Mouse (Mus musculus) thymus, adult 2 months (tissue): ENCODE data around the gene Glb1l. TPM values are rescaled to one million over a fixed set of nuclear protein-coding genes. Genes with fewer than 3 reads are reported as not detected.

Source experiments
- DNase-seq: peaks from one replicate; pipeline ENCODE4 v3.0.0; 2021
- H3K27ac ChIP-seq: fragments of 200-500 bp; 2 replicates; pipeline ENCODE4 v1.5.1; 2012; ENCODE audit warnings: low read length, control low read depth; ENCODE audit not compliant: control insufficient read depth, insufficient read depth
- H3K27me3 ChIP-seq: fragments of 200-500 bp; 2 replicates; pipeline ENCODE4 v1.6.1; 2012; ENCODE audit warnings: mild to moderate bottlenecking, low read length, moderate library complexity, mixed read lengths; ENCODE audit not compliant: control insufficient read depth, insufficient read depth
- H3K36me3 ChIP-seq: fragments of 200-500 bp; 2 replicates; pipeline ENCODE4 v1.6.1; 2012; ENCODE audit warnings: mild to moderate bottlenecking, low read length, moderate library complexity; ENCODE audit not compliant: control insufficient read depth, insufficient read depth
- H3K4me1 ChIP-seq: fragments of 200-500 bp; replicated peaks from 2 replicates; pipeline ENCODE4 v1.6.1; 2012; ENCODE audit warnings: low read length; ENCODE audit not compliant: control insufficient read depth, insufficient read depth
- H3K4me3 ChIP-seq: fragments of 200-500 bp; 2 replicates; pipeline ENCODE4 v1.5.1; 2012; ENCODE audit warnings: mild to moderate bottlenecking, low read length, control low read depth, moderate library complexity; ENCODE audit not compliant: control insufficient read depth, insufficient read depth
- CTCF ChIP-seq: fragments of 200-500 bp; IDR thresholded peaks from 2 replicates; pipeline ENCODE4 v1.5.1; 2012; ENCODE audit warnings: mild to moderate bottlenecking, control low read depth, low read length, moderate library complexity, borderline replicate concordance; ENCODE audit not compliant: control insufficient read depth, poor library complexity, insufficient read depth; ENCODE audit errors: extremely low read depth
- POLR2A ChIP-seq: fragments of 200-500 bp; IDR thresholded peaks from 2 replicates; pipeline ENCODE4 v1.6.1; 2012; ENCODE audit warnings: mild to moderate bottlenecking, low read length, control low read depth, moderate library complexity; ENCODE audit not compliant: control insufficient read depth, poor library complexity, insufficient read depth; ENCODE audit errors: extremely low read depth
- WGBS: fragments of 180-500 bp; shearing (Covaris S2); methylation state at CpG from one replicate; pipeline ENCODE4 v1.1.7; 2018; 5-methylcytosine and 5-hydroxymethylcytosine counted together
- polyA plus RNA-seq: library from polyadenylated mRNA; depleted of rRNA; stranded (reverse); fragments of >200 nt; gene quantifications from 2 replicates; pipeline ENCODE4 v1.2.3, GENCODE M21; 2012; rRNA removed

The Glb1l gene
- polyA plus RNA-seq, 1 experiment: 14.4 TPM

DNA sequence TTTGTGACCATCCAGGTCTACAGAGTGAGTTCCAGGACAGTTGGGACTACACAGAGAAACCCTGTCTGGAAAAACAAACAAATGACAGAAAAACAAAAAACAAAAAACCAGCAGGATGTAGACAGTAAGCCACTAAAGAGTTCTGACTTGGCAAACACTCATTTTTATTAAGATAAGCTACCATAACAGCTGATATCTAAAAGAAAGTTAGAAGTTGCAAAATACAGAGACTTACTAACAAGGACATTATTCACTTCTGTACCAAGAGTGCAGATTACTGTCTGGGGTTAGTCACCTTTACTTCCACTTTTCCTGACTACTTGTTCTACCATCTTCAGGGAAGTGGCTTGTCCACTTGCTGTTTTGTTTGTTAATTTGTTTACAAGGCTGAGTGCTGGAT is 51.6 kb downstream of the Glb1l start:
- TF ChIP-seq POLR2A (no peak), CTCF (no peak)
- Histone ChIP-seq H3K4me3 (no peak overlapping the region), H3K27ac (no peak overlapping the region), H3K36me3 (no peaks in the 10 kb centered on the region), H3K27me3 (no peaks in the 10 kb centered on the region), H3K4me1 (no peaks in the 10 kb centered on the region)
- DNase-seq: no peak

DNA sequence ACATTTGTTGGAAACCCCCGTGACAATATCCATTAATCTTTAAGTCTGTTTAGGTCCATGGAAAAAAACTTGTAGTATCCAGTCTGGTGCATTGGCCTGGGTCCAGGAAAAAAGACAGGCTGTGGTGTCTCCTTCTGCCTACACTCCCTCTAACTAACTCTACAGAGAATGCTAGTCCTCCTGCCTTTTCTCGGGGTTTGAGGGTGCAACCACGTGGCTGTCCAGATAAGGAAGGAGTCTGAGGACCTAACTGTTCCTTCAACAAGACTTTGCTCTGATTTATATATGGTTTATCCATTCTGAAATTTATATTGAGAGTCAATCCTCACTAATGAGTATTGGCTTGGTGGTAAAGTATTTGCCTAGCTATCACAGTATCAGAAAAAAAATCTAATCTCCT is 54.8 kb downstream of the Glb1l start:
- Histone ChIP-seq H3K27me3 (no peaks in the 10 kb centered on the region), H3K27ac (no peak overlapping the region), H3K4me1 (no peaks in the 10 kb centered on the region), H3K36me3 (no peaks in the 10 kb centered on the region), H3K4me3 (no peak overlapping the region)
- WGBS: 67% methylated on average over 3 of the region's 3 CpGs
- TF ChIP-seq POLR2A (no peak), CTCF (no peak)
- no peak for DNase-seq

DNA sequence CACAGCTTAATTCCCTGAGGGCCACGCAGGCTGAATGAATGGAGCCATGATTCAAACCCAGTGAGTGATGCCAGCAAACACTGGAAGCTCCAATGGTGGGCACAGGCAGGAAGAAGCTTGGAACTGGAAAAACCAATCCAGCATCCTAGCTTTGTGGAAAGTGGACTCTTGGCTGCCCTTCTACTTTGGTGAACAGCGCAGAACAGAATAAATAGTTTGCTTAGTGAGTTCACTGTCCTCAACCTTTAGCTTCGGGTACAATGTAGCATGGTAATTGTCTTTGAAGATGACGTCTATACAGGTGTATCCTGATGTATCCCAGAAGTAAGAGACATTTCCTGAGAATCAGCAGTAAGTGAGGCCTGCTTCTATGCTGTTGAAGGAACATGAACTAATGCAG is 61.9 kb downstream of the Glb1l start:
- H3K36me3 ChIP-seq: peaks cover 24% of the 10 kb centered on the region

More for the DNA sequence above, 61.9 kb downstream of the Glb1l start:
- Histone ChIP-seq H3K27ac (no peak overlapping the region), H3K4me1 (no peaks in the 10 kb centered on the region), H3K27me3 (no peaks in the 10 kb centered on the region), H3K4me3 (no peak overlapping the region)
- 98% methylated on average over 4 of the region's 4 CpGs for WGBS
- no peak for DNase-seq
- TF ChIP-seq CTCF (no peak), POLR2A (no peak)

Other genes with a start within 250 kb of the Glb1l start
- 4.7 and 5.5 TPM in 2 replicates for gene Nhej1, start 85.6 kb downstream of the Glb1l start, polyA plus RNA-seq
- gene Slc23a3, start 76.9 kb downstream of the Glb1l start, polyA plus RNA-seq: 1.9 and 2.3 TPM in 2 replicates
- 126 and 141 TPM in 2 replicates for gene Cnppd1, start 68.1 kb downstream of the Glb1l start, polyA plus RNA-seq
- 167 and 179 TPM in 2 replicates for gene Retreg2, start 68.0 kb downstream of the Glb1l start, polyA plus RNA-seq
- 90.8 and 106 TPM in 2 replicates for gene Zfand2b, start 42.2 kb downstream of the Glb1l start, polyA plus RNA-seq
- 10.2 and 10.9 TPM in 2 replicates for gene Abcb6, start 30.4 kb downstream of the Glb1l start, polyA plus RNA-seq
- 22.7 and 24.0 TPM in 2 replicates for gene Ankzf1, start 18.7 kb downstream of the Glb1l start, polyA plus RNA-seq
- 79.1 and 81.6 TPM in 2 replicates for gene Atg9a, start 18.6 kb downstream of the Glb1l start, polyA plus RNA-seq
- gene Stk16, start within 50 bp of the Glb1l start, polyA plus RNA-seq: 340 and 342 TPM in 2 replicates
- 139 and 162 TPM in 2 replicates for gene Tuba4a, start 9.1 kb upstream of the Glb1l start, polyA plus RNA-seq
- gene A630095N17Rik, start 21.3 kb upstream of the Glb1l start, polyA plus RNA-seq: not detected in 2 replicates
- 19.9 and 22.3 TPM in 2 replicates for gene Dnajb2, start 25.6 kb upstream of the Glb1l start, polyA plus RNA-seq
- gene Ptprn, start 53.7 kb upstream of the Glb1l start, polyA plus RNA-seq: 2.6 and 3.0 TPM in 2 replicates
- gene Resp18, start 67.6 kb upstream of the Glb1l start, polyA plus RNA-seq: 5.6 and 9.0 TPM in 2 replicates
- 112 and 132 TPM in 2 replicates for gene Dnpep, start 107.2 kb upstream of the Glb1l start, polyA plus RNA-seq
- 6.8 and 31.6 TPM in 2 replicates for gene Des, start 149.5 kb upstream of the Glb1l start, polyA plus RNA-seq
- gene Speg, start 164.5 kb upstream of the Glb1l start, polyA plus RNA-seq: 11.0 and 12.1 TPM in 2 replicates
- 102 and 128 TPM in 2 replicates for gene Gmppa, start 225.1 kb upstream of the Glb1l start, polyA plus RNA-seq
- 0.05 TPM in 2 replicates for gene Asic4, start 239.6 kb upstream of the Glb1l start, polyA plus RNA-seq